Mouse (Mus musculus): ENCODE measurements around the gene Olfr1205.

- TF ChIP-seq CTCF (IDR thresholded peaks at IDR 0.05 in 2 of 3, conservative IDR thresholded peaks at IDR 0.05 in 1 of 3; ENCODE audit: control insufficient read depth in 1 of 3, insufficient read depth in 1 of 3, low read depth in 2 of 3, low read length in 3 of 3, poor library complexity in 1 of 3, severe bottlenecking in 1 of 3) = no peak
- TF ChIP-seq GATA1 (IDR thresholded peaks at IDR 0.05; ENCODE audit: low read depth, low read length) = no peak
These were observed 15.3 kb upstream of the Olfr1205 start, which contains the start of gene Olfr1202 for GRCm38 (mm10) chr2:88814196-88814595.
